Mouse (Mus musculus) stomach, embryonic 14.5 days (tissue): ENCODE results near the gene Wapl. TPM values are rescaled to one million over a fixed set of nuclear protein-coding genes. Genes with fewer than 3 reads are reported as not detected.

ENCODE experiments used
- ATAC-seq: fragments of 200-750 bp; cut with Nextera tagmentation; 2 replicates; pipeline ENCODE4 v1.8.0; 2017; ENCODE audit warnings: low read depth, moderate TSS enrichment; ENCODE audit not compliant: insufficient number of reproducible peaks, insufficient read depth, low FRiP score
- H3K27ac ChIP-seq: fragments of 300-500 bp; sonication (generic); 2 replicates; pipeline ENCODE4 v1.5.1; 2014; ENCODE audit warnings: mild to moderate bottlenecking, low read length, moderate library complexity, mixed read lengths
- H3K27me3 ChIP-seq: fragments of 300-500 bp; sonication (generic); 2 replicates; pipeline ENCODE4 v1.6.1; 2014; ENCODE audit warnings: low read length, control low read depth, mixed read lengths; ENCODE audit not compliant: control insufficient read depth, insufficient read depth
- H3K36me3 ChIP-seq: fragments of 300-500 bp; sonication (generic); 2 replicates; pipeline ENCODE4 v1.6.1; 2014; ENCODE audit warnings: mild to moderate bottlenecking, control low read depth, low read length, moderate library complexity, mixed read lengths; ENCODE audit not compliant: control insufficient read depth, insufficient read depth
- H3K4me1 ChIP-seq: fragments of 300-500 bp; sonication (generic); 2 replicates; pipeline ENCODE4 v1.6.1; 2014; ENCODE audit warnings: low read length, control low read depth, mixed read lengths; ENCODE audit not compliant: control insufficient read depth, insufficient read depth
- H3K4me2 ChIP-seq: fragments of 300-500 bp; sonication (generic); replicated peaks from 2 replicates; pipeline ENCODE4 v1.6.1; 2014; ENCODE audit warnings: low read depth, low read length, control low read depth
- H3K4me3 ChIP-seq: fragments of 300-500 bp; sonication (generic); 2 replicates; pipeline ENCODE4 v1.5.1; 2014; ENCODE audit warnings: low read depth, low read length, control low read depth
- H3K9ac ChIP-seq: fragments of 300-500 bp; sonication (generic); replicated peaks from 2 replicates; pipeline ENCODE4 v1.6.1; 2014; ENCODE audit warnings: low read depth, mild to moderate bottlenecking, control low read depth, low read length, moderate library complexity, mixed read lengths
- H3K9me3 ChIP-seq: fragments of 300-500 bp; sonication (generic); 2 replicates; pipeline ENCODE4 v1.6.1; 2016; ENCODE audit warnings: low read depth, low read length, control low read depth; ENCODE audit not compliant: control insufficient read depth
- WGBS: fragments of 180-500 bp; shearing (Covaris S2); extraction: QIAGEN DNeasy Blood & Tissue Kit; methylation state at CpG from one replicate; pipeline ENCODE4 v1.1.7; 2014; 5-methylcytosine and 5-hydroxymethylcytosine counted together
- polyA plus RNA-seq: library from polyadenylated mRNA; unstranded; fragments of >200 nt; fragmentation: Nextera tagmentation; extraction: Ambion mirVana; gene quantifications from 2 replicates; pipeline ENCODE4 v1.2.1, GENCODE M21; 2014

Gene Wapl
- polyA plus RNA-seq = 31.1 and 33.6 TPM in 2 replicates

GRCm38 (mm10) chr14:34673395-34674228 is at the start of gene Wapl:
Gene Wapl (plus strand): TSS chr14:34673928.
- Histone ChIP-seq H3K9me3 (no peaks in the 10 kb centered on the region), H3K4me1 (0 out of 2 replicates have a peak, but pooled peaks cover 7% of the 10 kb centered on the region), H3K4me2 (peak within 1 kb of the TSS; percentile 80), H3K36me3 (peaks cover 9% of the 10 kb centered on the region), H3K27ac (peak within 1 kb of the TSS; percentile 94), H3K27me3 (no peaks in the 10 kb centered on the region), H3K4me3 (peak within 1 kb of the TSS; percentile 97), H3K9ac (peak within 1 kb of the TSS; percentile 96)
- under 1% methylated on average over 85 of the region's 90 CpGs for WGBS
- ATAC-seq = peak; percentile 98

GRCm38 (mm10) chr14:34626824-34627223 is 46.9 kb upstream of the Wapl start:
- Histone ChIP-seq H3K9me3 (no peaks in the 10 kb centered on the region), H3K9ac (no peak overlapping the region), H3K4me3 (no peak overlapping the region), H3K27ac (no peak overlapping the region), H3K4me2 (no peak overlapping the region), H3K36me3 (no peaks in the 10 kb centered on the region), H3K4me1 (no peaks in the 10 kb centered on the region), H3K27me3 (no peaks in the 10 kb centered on the region)
- ATAC-seq = no peak
- 76% methylated on average over 7 of the region's 7 CpGs for WGBS

GRCm38 (mm10) chr14:34632722-34633448 is 40.8 kb upstream of the Wapl start:
- H3K9ac ChIP-seq = no peak overlapping the region
- no peak overlapping the region for H3K27ac ChIP-seq
- H3K4me3 ChIP-seq = no peak overlapping the region
- no peaks in the 10 kb centered on the region for H3K36me3 ChIP-seq
- 65% methylated on average over 10 of the region's 10 CpGs for WGBS
- H3K27me3 ChIP-seq = no peaks in the 10 kb centered on the region
- no peaks in the 10 kb centered on the region for H3K9me3 ChIP-seq
- no peaks in the 10 kb centered on the region for H3K4me1 ChIP-seq
- ATAC-seq = no peak
- H3K4me2 ChIP-seq = no peak overlapping the region

- WGBS = 32% methylated on average over 7 of the region's 7 CpGs
- no peaks in the 10 kb centered on the region for H3K36me3 ChIP-seq
- H3K27me3 ChIP-seq = no peaks in the 10 kb centered on the region
- H3K27ac ChIP-seq = no peak overlapping the region
- H3K4me3 ChIP-seq = no peak overlapping the region
- H3K4me2 ChIP-seq = no peak overlapping the region
- ATAC-seq = no peak
- H3K4me1 ChIP-seq = no peaks in the 10 kb centered on the region
- H3K9me3 ChIP-seq = no peaks in the 10 kb centered on the region
- no peak overlapping the region for H3K9ac ChIP-seq
These were observed 38.5 kb upstream of the Wapl start for GRCm38 (mm10) chr14:34635192-34635591.

GRCm38 (mm10) chr14:34635721-34636120 is 38.0 kb upstream of the Wapl start:
- Histone ChIP-seq H3K4me2 (no peak overlapping the region), H3K9ac (no peak overlapping the region), H3K4me1 (no peaks in the 10 kb centered on the region), H3K27ac (no peak overlapping the region), H3K9me3 (no peaks in the 10 kb centered on the region), H3K27me3 (no peaks in the 10 kb centered on the region), H3K36me3 (no peaks in the 10 kb centered on the region), H3K4me3 (no peak overlapping the region)
- no peak for ATAC-seq
- WGBS = 77% methylated on average over 6 of the region's 6 CpGs

GRCm38 (mm10) chr14:34644140-34644539 is 29.6 kb upstream of the Wapl start:
- H3K27me3 ChIP-seq = no peaks in the 10 kb centered on the region
- H3K4me2 ChIP-seq = no peak overlapping the region
- H3K36me3 ChIP-seq = no peaks in the 10 kb centered on the region
- no peak for ATAC-seq
- no peaks in the 10 kb centered on the region for H3K9me3 ChIP-seq
- H3K27ac ChIP-seq = no peak overlapping the region
- 72% methylated on average over 7 of the region's 7 CpGs for WGBS
- H3K9ac ChIP-seq = no peak overlapping the region
- no peak overlapping the region for H3K4me3 ChIP-seq
- no peaks in the 10 kb centered on the region for H3K4me1 ChIP-seq

- H3K4me3 ChIP-seq = no peak overlapping the region
- H3K4me1 ChIP-seq = no peaks in the 10 kb centered on the region
- no peak for ATAC-seq
- H3K36me3 ChIP-seq = no peaks in the 10 kb centered on the region
- H3K4me2 ChIP-seq = no peak overlapping the region
- H3K9me3 ChIP-seq = no peaks in the 10 kb centered on the region
- H3K27me3 ChIP-seq = no peaks in the 10 kb centered on the region
- H3K27ac ChIP-seq = no peak overlapping the region
- WGBS = 74% methylated on average over 8 of the region's 8 CpGs
- H3K9ac ChIP-seq = no peak overlapping the region
These were observed 25.8 kb upstream of the Wapl start for GRCm38 (mm10) chr14:34647870-34648475.

GRCm38 (mm10) chr14:34657131-34657530 is 16.6 kb upstream of the Wapl start:
- Histone ChIP-seq H3K4me1 (0 out of 2 replicates have a peak, but pooled peaks cover 6% of the 10 kb centered on the region), H3K36me3 (no peaks in the 10 kb centered on the region), H3K9ac (no peak overlapping the region), H3K9me3 (no peaks in the 10 kb centered on the region; the same call in 1 of the 2 replicates), H3K27me3 (0 out of 2 replicates have a peak, but pooled peaks cover 4% of the 10 kb centered on the region), H3K27ac (no peak overlapping the region), H3K4me2 (no peak overlapping the region), H3K4me3 (no peak overlapping the region)
- ATAC-seq = no peak
- WGBS = 89% methylated on average over 5 of the region's 5 CpGs
